Mouse (Mus musculus) neural tube, embryonic 11.5 days (tissue): ENCODE results near the gene Nap1l5. TPM values are rescaled to one million over a fixed set of nuclear protein-coding genes. Genes with fewer than 3 reads are reported as not detected.

Experiments used
- ATAC-seq: fragments of 200-750 bp; cut with Nextera tagmentation; 2 replicates; pipeline ENCODE4 v1.8.0; 2017; ENCODE audit warnings: moderate number of reproducible peaks, mild to moderate bottlenecking, moderate TSS enrichment, moderate library complexity; ENCODE audit not compliant: insufficient read depth, low FRiP score, low TSS enrichment
- DNase-seq: peaks from one replicate; pipeline ENCODE4 v3.0.0-alpha.2; 2015; ENCODE audit warnings: low spot score
- H3K27ac ChIP-seq: fragments of 300-500 bp; sonication (generic); 2 replicates; pipeline ENCODE4 v1.5.1; 2014; ENCODE audit warnings: low read depth, mild to moderate bottlenecking, low read length
- H3K27me3 ChIP-seq: fragments of 300-500 bp; sonication (generic); 2 replicates; pipeline ENCODE4 v1.6.1; 2014; ENCODE audit warnings: mild to moderate bottlenecking, low read length, mixed read lengths; ENCODE audit not compliant: control insufficient read depth, insufficient read depth
- H3K36me3 ChIP-seq: fragments of 300-500 bp; sonication (generic); 2 replicates; pipeline ENCODE4 v1.6.1; 2014; ENCODE audit warnings: mild to moderate bottlenecking, low read length, moderate library complexity, mixed read lengths; ENCODE audit not compliant: control insufficient read depth, insufficient read depth
- H3K4me1 ChIP-seq: fragments of 300-500 bp; sonication (generic); 2 replicates; pipeline ENCODE4 v1.6.1; 2014; ENCODE audit warnings: low read length, mixed read lengths; ENCODE audit not compliant: control insufficient read depth, insufficient read depth
- H3K4me2 ChIP-seq: fragments of 300-500 bp; sonication (generic); 2 replicates; pipeline ENCODE4 v1.6.1; 2014; ENCODE audit warnings: low read depth, mild to moderate bottlenecking, moderate library complexity
- H3K4me3 ChIP-seq: fragments of 300-500 bp; sonication (generic); 2 replicates; pipeline ENCODE4 v1.5.1; 2014; ENCODE audit warnings: low read depth, low read length
- H3K9ac ChIP-seq: fragments of 300-500 bp; sonication (generic); 2 replicates; pipeline ENCODE4 v1.6.1; 2014; ENCODE audit warnings: mild to moderate bottlenecking, low read length
- H3K9me3 ChIP-seq: fragments of 300-500 bp; sonication (generic); 2 replicates; pipeline ENCODE4 v1.6.1; 2016; ENCODE audit warnings: low read length; ENCODE audit not compliant: control insufficient read depth
- WGBS: fragments of 180-500 bp; shearing (Covaris S2); extraction: QIAGEN DNeasy Blood & Tissue Kit; methylation state at CpG from one replicate; pipeline ENCODE4 v1.1.7; 2014; 5-methylcytosine and 5-hydroxymethylcytosine counted together
- polyA plus RNA-seq: library from polyadenylated mRNA; unstranded; fragments of >200 nt; fragmentation: Nextera tagmentation; extraction: Ambion mirVana; gene quantifications from 2 replicates; pipeline ENCODE4 v1.2.1, GENCODE M21; 2014

Nap1l5 gene
- polyA plus RNA-seq, 1 experiment from 2014 or later, result 30.7 TPM

DNA sequence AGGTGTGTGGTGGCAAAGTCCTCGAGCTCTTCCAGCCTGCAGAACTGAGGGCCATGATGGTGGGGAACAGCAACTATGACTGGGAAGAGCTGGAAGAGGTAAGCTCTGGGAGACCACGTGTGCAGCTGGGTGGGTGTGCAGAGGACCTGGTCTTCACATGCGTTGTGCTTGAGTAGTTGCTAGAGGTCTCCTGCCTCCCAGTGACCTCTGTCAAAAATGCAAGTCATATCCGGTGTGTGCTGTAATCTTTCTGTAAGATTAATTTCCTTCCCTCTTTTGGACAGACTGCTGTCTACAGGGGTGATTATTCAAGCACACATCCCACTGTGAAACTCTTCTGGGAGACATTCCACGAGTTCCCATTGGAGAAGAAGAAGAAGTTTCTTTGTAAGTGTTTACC lies 9.6 kb upstream of the Nap1l5 start:
- H3K9me3 ChIP-seq, result no peaks in the 10 kb centered on the region
- ATAC-seq, result no peak
- H3K4me3 ChIP-seq, result no peak overlapping the region
- 84% methylated on average over 5 of the region's 5 CpGs for WGBS
- no peak overlapping the region for H3K9ac ChIP-seq
- no peaks in the 10 kb centered on the region for H3K4me1 ChIP-seq
- no peak overlapping the region for H3K27ac ChIP-seq
- H3K36me3 ChIP-seq, result no peaks in the 10 kb centered on the region
- no peak overlapping the region for H3K4me2 ChIP-seq
- no peak for DNase-seq
- H3K27me3 ChIP-seq, result no peaks in the 10 kb centered on the region

DNA sequence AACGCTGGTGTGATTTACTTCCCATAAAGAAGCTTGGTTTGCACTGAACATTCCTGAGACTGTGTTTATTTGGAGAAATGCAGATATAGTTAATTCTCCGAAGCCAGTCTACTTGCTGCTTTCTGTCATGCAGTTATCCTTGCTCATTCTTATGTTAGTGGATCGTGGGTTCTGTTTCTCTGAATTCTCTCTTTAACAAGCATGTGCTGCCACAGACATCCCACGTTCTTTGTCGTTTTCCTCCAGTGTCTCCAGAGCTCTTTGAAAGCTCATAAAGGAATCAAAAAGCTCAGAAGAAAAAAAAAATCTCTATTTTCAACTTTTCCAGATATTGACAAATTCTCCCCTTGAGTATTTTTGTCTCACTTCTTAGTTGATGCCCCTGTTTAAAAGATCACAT lies 7.1 kb upstream of the Nap1l5 start:
- no peaks in the 10 kb centered on the region for H3K4me1 ChIP-seq
- H3K27me3 ChIP-seq, result no peaks in the 10 kb centered on the region
- no peak overlapping the region for H3K9ac ChIP-seq
- DNase-seq, result no peak
- H3K9me3 ChIP-seq, result no peaks in the 10 kb centered on the region
- 85% methylated on average over 5 of the region's 5 CpGs for whole genome bisulfite sequencing
- no peak overlapping the region for H3K4me3 ChIP-seq
- no peak overlapping the region for H3K4me2 ChIP-seq
- H3K36me3 ChIP-seq, result no peaks in the 10 kb centered on the region
- ATAC-seq, result no peak
- no peak overlapping the region for H3K27ac ChIP-seq

DNA sequence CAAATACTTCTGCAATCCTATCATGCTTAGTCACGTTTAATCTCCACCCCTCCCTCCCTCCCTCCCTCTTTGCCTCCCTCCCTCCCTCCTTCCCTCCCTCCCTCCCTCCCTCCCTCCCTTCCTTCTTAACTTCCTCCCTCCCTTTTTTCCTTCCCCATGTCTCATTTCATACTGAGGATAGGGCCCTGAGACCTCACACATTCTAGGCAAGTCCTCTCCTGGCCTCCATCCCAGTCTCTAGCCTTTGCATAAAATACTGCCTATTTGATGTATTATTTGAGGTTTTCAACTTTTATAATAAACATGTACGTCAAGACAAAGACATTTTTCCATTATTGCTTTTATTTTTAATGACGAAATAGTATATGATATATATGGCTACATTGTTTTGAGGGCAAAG lies 6.7 kb upstream of the Nap1l5 start:
- no peaks in the 10 kb centered on the region for H3K4me1 ChIP-seq
- no peaks in the 10 kb centered on the region for H3K9me3 ChIP-seq
- no peak overlapping the region for H3K9ac ChIP-seq
- ATAC-seq (no peak), DNase-seq (no peak)
- no peak overlapping the region for H3K4me3 ChIP-seq
- no peaks in the 10 kb centered on the region for H3K36me3 ChIP-seq
- H3K4me2 ChIP-seq, result no peak overlapping the region
- WGBS, result 89% methylated on average over 3 of the region's 3 CpGs
- no peak overlapping the region for H3K27ac ChIP-seq
- no peaks in the 10 kb centered on the region for H3K27me3 ChIP-seq

DNA sequence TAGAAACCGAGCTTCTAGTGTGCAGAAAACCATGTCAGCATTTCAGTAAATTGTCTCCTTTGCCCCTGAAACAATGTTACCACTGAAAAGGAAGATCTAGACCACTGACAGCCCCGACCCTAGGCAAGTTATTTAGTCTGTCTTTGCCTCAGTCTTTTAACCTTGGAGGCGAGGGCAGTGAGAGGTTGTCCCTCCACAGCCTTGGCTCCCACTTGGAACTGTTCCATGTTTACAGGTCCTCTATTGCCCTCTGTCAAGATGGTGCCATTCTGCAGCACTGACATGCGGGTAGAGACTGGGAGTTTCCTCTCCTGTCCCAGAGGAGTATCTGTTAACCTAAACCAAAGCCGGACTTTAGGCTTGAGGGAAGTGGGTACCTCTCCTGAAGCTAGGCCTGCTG lies 6.0 kb upstream of the Nap1l5 start:
- Histone ChIP-seq H3K27me3 (no peaks in the 10 kb centered on the region), H3K9ac (no peak overlapping the region), H3K27ac (no peak overlapping the region), H3K9me3 (no peaks in the 10 kb centered on the region), H3K36me3 (no peaks in the 10 kb centered on the region), H3K4me1 (no peaks in the 10 kb centered on the region), H3K4me2 (no peak overlapping the region), H3K4me3 (no peak overlapping the region)
- ATAC-seq (no peak), DNase-seq (no peak)
- WGBS, result 79% methylated on average over 5 of the region's 5 CpGs

DNA sequence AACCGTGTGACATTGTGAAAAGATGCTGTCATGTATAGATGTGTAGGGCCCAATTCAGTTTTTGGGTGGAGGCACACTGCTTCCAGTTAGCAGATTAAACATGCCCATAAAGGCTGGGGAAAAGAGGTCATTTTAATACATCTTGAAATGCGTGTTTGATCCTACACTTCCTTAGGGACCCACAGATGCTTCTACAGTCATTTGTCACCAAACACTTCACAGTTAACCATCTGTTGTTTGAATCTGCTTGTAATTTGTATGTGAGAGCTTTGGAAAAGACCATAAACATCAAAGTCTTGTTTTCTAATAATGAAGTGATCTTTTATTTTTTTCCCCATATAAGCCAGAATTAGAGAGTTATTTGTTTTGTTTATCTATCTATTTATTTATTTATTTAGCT lies 915 bp upstream of the Nap1l5 start:
- peaks cover 2% of the 10 kb centered on the region; the same call in 1 of the 2 replicates for H3K9me3 ChIP-seq
- DNase-seq (no peak), ATAC-seq (no peak)
- peaks cover 2% of the 10 kb centered on the region; the same call in 1 of the 2 replicates for H3K36me3 ChIP-seq
- H3K27ac ChIP-seq, result no peak overlapping the region
- no peak overlapping the region for H3K4me2 ChIP-seq
- no peak overlapping the region for H3K9ac ChIP-seq
- H3K4me3 ChIP-seq, result no peak overlapping the region
- H3K27me3 ChIP-seq, result no peaks in the 10 kb centered on the region
- WGBS, result 63% methylated on average over 2 of the region's 2 CpGs
- H3K4me1 ChIP-seq, result no peaks in the 10 kb centered on the region

DNA sequence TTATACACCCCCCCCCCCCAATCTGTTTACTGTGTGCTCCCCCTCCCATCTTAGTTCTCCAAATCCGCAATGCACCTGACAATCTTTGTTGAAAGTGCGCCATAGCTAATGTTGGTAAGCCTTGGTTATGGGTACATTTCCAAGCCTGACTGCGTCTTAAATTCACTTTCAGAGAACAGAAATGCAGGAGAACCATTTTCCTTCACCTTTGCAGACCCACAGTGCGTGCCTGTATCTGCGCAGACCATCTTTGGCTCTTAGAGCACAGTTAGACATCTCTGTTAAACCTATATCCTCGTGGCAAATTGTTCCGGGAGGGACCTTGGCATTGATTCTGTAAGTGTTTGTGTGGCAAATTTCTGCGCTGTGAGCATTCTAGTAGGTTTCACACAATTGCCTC lies 460 bp upstream of the Nap1l5 start:
- 82% methylated on average over 8 of the region's 8 CpGs for WGBS
- no peak overlapping the region for H3K9ac ChIP-seq

DNA sequence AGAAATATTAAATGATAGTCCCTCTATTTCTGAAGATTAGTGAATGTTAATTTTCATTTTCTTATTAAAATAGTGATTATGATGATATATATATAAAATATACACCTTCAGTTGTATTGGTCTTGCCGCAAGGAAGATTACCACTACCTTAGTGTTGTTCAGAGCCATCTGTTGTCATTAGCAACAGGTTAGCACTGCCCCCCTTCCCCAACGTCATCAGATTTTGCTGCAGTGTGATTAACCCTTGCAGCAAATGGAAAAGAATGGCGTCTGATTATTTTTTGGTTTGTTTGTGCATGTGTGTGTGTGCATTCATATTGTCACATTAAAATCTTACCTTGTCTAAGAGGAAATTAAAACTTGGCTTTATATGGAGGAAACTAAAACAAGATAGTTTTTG lies 2.3 kb downstream of the Nap1l5 start:
- Histone ChIP-seq H3K4me3 (no peak overlapping the region), H3K36me3 (peaks cover 2% of the 10 kb centered on the region; the same call in 1 of the 2 replicates), H3K9ac (no peak overlapping the region), H3K27me3 (no peaks in the 10 kb centered on the region), H3K9me3 (peaks cover 2% of the 10 kb centered on the region; the same call in 1 of the 2 replicates), H3K4me2 (no peak overlapping the region), H3K27ac (no peak overlapping the region), H3K4me1 (no peaks in the 10 kb centered on the region)
- 50% methylated on average over 3 of the region's 3 CpGs for WGBS
- DNase-seq (no peak), ATAC-seq (no peak)

More for the DNA sequence above, 460 bp upstream of the Nap1l5 start:
- H3K27me3 ChIP-seq, result no peaks in the 10 kb centered on the region
- no peak for ATAC-seq
- no peak for DNase-seq
- H3K9me3 ChIP-seq, result peaks cover 2% of the 10 kb centered on the region; the same call in 1 of the 2 replicates
- no peak overlapping the region for H3K4me3 ChIP-seq
- H3K4me1 ChIP-seq, result no peaks in the 10 kb centered on the region
- H3K36me3 ChIP-seq, result peaks cover 2% of the 10 kb centered on the region; the same call in 1 of the 2 replicates
- H3K4me2 ChIP-seq, result peak overlapping the region; percentile 60
- H3K27ac ChIP-seq, result no peak overlapping the region

DNA sequence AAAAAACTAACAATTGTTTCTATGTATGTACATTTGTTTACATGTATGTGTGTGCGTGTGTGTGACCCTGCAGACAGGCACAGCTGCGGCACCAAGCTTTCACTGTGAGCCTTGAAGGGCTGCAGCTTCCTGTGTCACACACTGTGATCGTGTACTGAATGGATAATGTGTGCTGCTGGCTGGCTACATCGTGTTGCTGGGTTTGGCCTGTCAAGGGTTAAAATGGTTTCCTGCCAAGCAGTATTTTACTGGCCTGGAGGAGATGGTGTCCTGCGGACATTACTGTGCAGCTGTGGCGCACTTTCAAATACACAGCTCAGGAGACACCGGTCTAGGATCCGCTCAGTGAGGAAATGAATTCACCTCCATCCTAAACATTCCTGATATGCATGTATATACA lies 3.7 kb downstream of the Nap1l5 start:
- no peak overlapping the region for H3K27ac ChIP-seq
- ATAC-seq (peak; percentile 88), DNase-seq (peak; percentile 58)

DNA sequence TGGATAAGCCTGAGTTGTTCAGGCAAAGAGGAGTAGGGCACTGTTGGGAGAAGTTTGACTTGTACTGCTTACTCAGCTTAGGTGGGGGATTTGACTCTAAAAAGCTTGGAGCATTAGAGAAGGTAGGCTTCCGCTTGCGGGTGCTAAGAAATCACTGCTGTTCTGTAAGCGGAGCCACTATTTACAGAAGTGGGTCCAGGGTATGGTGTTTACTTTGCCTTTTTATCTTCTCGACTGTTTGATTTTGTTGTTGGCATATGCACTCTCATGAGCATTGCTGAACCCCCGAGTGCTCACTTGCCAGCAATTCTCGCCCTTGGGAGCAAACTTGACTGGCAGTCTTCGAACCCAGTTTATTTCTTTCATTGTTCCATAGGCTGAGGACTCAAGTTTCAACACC lies 6.3 kb downstream of the Nap1l5 start:
- Histone ChIP-seq H3K9ac (no peak overlapping the region), H3K27me3 (no peaks in the 10 kb centered on the region), H3K27ac (no peak overlapping the region), H3K4me3 (no peak overlapping the region), H3K4me2 (no peak overlapping the region), H3K9me3 (no peaks in the 10 kb centered on the region), H3K4me1 (no peaks in the 10 kb centered on the region), H3K36me3 (no peaks in the 10 kb centered on the region)
- WGBS, result 91% methylated on average over 7 of the region's 7 CpGs
- no peak for DNase-seq
- no peak for ATAC-seq

More for the DNA sequence above, 3.7 kb downstream of the Nap1l5 start:
- H3K36me3 ChIP-seq, result peaks cover 2% of the 10 kb centered on the region; the same call in 1 of the 2 replicates
- H3K27me3 ChIP-seq, result no peaks in the 10 kb centered on the region
- H3K9ac ChIP-seq, result no peak overlapping the region
- peak overlapping the region; percentile 12; the same call in 1 of the 2 replicates for H3K4me2 ChIP-seq
- H3K9me3 ChIP-seq, result peaks cover 2% of the 10 kb centered on the region; the same call in 1 of the 2 replicates
- no peak overlapping the region for H3K4me3 ChIP-seq
- no peaks in the 10 kb centered on the region for H3K4me1 ChIP-seq
- WGBS, result 22% methylated on average over 8 of the region's 8 CpGs
